Mouse (Mus musculus): Measurements from ENCODE around the gene Bod1l.

DNA sequence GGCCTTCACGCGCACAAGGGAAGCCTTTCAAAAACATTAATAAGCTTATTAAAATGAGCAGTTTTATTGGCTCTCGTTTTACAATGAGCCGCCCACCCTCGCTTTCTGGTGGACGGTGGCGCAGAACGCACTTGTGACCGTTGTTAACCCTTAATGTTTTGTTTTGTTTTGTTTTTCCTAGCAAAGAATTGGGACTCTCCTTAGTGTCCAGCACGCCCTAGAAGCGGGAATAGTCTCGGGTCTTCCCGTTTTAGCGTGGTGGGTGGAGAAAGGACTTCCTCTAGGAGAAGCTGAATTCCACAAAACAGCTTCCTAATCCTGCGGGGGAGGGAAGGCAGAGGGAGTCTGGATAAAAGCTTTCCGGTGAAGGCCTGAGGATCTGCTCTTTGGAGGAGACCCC lies 89.3 kb downstream of the Bod1l start:
- TF ChIP-seq POLR2A (IDR thresholded peaks at IDR 0.05; ENCODE audit: extremely low read depth, insufficient read depth, low read length): no peak
- no peak for TF ChIP-seq CTCF (IDR thresholded peaks at IDR 0.05; ENCODE audit: extremely low read depth, insufficient read depth, low read length)
